Mouse (Mus musculus): ENCODE measurements around the gene Zcchc18.
"Not testable (repeated sequence)": the region's sequence is repeated elsewhere in the genome, so short reads cannot be mapped to it uniquely, and the experiment has no call there.

GRCm38 (mm10) chrX:136958300-136958699 lies 34.7 kb upstream of the Zcchc18 start:
- TF ChIP-seq CTCF, EP300 (IDR thresholded peaks at IDR 0.05; ENCODE audit: low read depth): not testable (repeated sequence)
